Mouse (Mus musculus) left cerebral cortex, postnatal 25 days (tissue): ENCODE measurements around the gene A630073D07Rik. TPM values are rescaled to one million over a fixed set of nuclear protein-coding genes. Genes with fewer than 3 reads are reported as not detected.
"Not testable (repeated sequence)": the region's sequence is repeated elsewhere in the genome, so short reads cannot be mapped to it uniquely, and the experiment has no call there.

Experiments
- DNase-seq, 2 experiments: peaks; one replicate each; pipeline ENCODE4 v3.0.0; 2022; ENCODE audit warnings: low spot score in 2 of 2, mixed read lengths in 1 of 2
- intact Hi-C: fragments of 180-260 bp; cut with DNase I; formaldehyde crosslinking; loops from one replicate; pipeline ENCODE4 v1.15.1; 2025
- total RNA-seq, 2 experiments: library from RNA; stranded (reverse); gene quantifications; 2 replicates each; pipeline ENCODE4 v1.2.3; 2021

A630073D07Rik gene
- not detected for total RNA-seq

- no peak for DNase-seq
- intact Hi-C loops: no loop called here
Observed at GRCm38 (mm10) chr6:132651426-132651825, at the start of gene A630073D07Rik. Gene A630073D07Rik (minus strand): TSS chr6:132651526.

- intact Hi-C loops: no loop called here
- DNase-seq: no peak
Observed at GRCm38 (mm10) chr6:132700907-132701306, 49.6 kb upstream of the A630073D07Rik start, which contains the start of gene Tas2r121. Gene Tas2r121 (minus strand): TSS chr6:132701007.

GRCm38 (mm10) chr6:132691596-132691995 is 40.3 kb upstream of the A630073D07Rik start:
- DNase-seq, intact Hi-C loops: not testable (repeated sequence)

GRCm38 (mm10) chr6:132656653-132657052 is 5.3 kb upstream of the A630073D07Rik start, which contains the start of gene Tas2r120:
Gene Tas2r120 (plus strand): TSS chr6:132656953.
- DNase-seq: no peak
- intact Hi-C loops: no loop called here

GRCm38 (mm10) chr6:132649399-132649798 is 1.9 kb downstream of the A630073D07Rik start:
- intact Hi-C loops: loop anchor here (5.0 kb wide), 1 partner anchor 558 kb away; no protein-coding TSS in a partner anchor

GRCm38 (mm10) chr6:132595613-132596012 is 55.7 kb downstream of the A630073D07Rik start, which contains the start of gene Prp2:
Gene Prp2 (plus strand): TSS chr6:132595913.
- DNase-seq, intact Hi-C loops: not testable (repeated sequence)

More at GRCm38 (mm10) chr6:132649399-132649798, 1.9 kb downstream of the A630073D07Rik start:
- DNase-seq: no peak

Other genes starting within 250 kb of the A630073D07Rik start
- gene Prh1, start 81.7 kb downstream of the A630073D07Rik start, total RNA-seq: not detected
- not detected for gene Prp2, start 55.6 kb downstream of the A630073D07Rik start, total RNA-seq
- gene Tas2r120, start 5.4 kb upstream of the A630073D07Rik start, total RNA-seq: not detected
- not detected for gene Tas2r121, start 49.5 kb upstream of the A630073D07Rik start, total RNA-seq
- gene Tas2r122, start 60.4 kb upstream of the A630073D07Rik start, total RNA-seq: not detected
- not detected for gene Tas2r115, start 86.5 kb upstream of the A630073D07Rik start, total RNA-seq
- not detected for gene Tas2r124, start 103.2 kb upstream of the A630073D07Rik start, total RNA-seq
- not detected for gene Tas2r102, start 110.6 kb upstream of the A630073D07Rik start, total RNA-seq
- gene Tas2r136, start 126.6 kb upstream of the A630073D07Rik start, total RNA-seq: not detected
- gene Tas2r117, start 151.3 kb upstream of the A630073D07Rik start, total RNA-seq: not detected
- not detected for gene Tas2r123, start 195.6 kb upstream of the A630073D07Rik start, total RNA-seq
- gene Tas2r116, start 203.9 kb upstream of the A630073D07Rik start, total RNA-seq: not detected
- gene Tas2r110, start 216.5 kb upstream of the A630073D07Rik start, total RNA-seq: not detected
- gene Tas2r113, start 241.5 kb upstream of the A630073D07Rik start, total RNA-seq: not detected